Mouse (Mus musculus) thymus, postnatal 4 days (tissue): Measurements from ENCODE around the gene Pex26.

Experiments used
- DNase-seq: peaks from one replicate; pipeline ENCODE4 v3.0.0; 2021

Pex26 gene

DNA sequence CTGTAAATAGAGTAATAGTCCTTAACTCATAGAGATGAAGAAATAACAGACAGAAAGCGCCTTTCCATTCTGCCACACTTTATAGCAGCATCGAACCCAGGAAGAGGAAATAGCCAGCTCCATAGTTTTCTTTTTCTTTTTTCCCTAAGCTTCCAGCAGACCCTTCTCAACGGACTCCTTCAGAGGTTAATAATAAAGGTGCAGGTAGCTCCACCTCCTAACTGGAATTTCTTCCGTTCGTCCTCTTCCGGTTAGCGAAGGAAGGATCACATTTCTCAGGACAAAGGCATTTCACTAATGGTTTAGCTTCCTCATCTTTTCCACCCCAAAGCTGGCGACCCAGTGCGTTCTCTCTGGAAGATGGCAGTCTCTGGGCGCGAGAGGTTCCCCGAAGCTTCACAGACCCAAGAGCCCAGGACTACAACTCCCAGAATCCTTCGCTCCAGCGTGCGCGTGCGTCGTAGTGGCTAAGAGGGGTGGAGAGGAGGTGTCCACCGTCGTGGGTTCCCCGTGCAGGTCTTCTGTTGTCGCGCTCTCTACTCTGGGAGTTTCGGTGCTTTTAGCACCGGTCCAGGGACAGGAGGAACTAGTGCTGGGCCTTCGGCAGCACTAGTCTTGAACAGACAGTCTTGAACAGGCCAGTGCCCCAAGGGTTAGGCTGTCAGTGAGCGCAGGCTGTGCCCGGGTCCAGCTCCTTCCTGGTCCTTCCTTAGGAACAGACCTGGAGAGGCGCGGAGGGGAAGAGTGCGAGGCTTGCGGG is at the start of gene Pex26:
TSS of gene Pex26 (plus strand) at position 254 of the 760 bp plus-strand sequence.
- DNase-seq: peak; percentile 95

- DNase-seq: no peak
Observed at GRCm38 (mm10) chr6:121134249-121134648, 49.2 kb upstream of the Pex26 start.

- no peak for DNase-seq
Observed at GRCm38 (mm10) chr6:121134884-121135283, 48.6 kb upstream of the Pex26 start.

DNA sequence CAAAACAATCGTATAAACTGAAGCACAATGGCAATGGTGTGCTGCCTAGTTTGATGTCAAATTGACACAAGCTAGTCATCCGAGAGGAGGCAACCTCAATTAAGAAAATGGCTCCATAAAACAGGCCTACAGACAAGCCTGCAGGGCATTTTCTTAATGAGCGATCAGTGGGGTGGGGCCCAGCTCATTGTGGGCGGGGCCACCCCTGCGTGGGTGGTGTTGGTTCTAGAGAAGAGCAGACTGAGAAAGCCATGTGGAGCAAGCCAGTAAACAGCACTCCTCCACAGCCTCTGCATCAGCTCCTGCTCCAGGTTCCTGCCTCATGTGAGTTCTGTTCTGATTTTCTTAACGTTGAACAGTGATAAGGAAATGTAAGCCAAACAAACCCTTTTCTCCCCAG is 46.2 kb upstream of the Pex26 start:
- no peak for DNase-seq

DNA sequence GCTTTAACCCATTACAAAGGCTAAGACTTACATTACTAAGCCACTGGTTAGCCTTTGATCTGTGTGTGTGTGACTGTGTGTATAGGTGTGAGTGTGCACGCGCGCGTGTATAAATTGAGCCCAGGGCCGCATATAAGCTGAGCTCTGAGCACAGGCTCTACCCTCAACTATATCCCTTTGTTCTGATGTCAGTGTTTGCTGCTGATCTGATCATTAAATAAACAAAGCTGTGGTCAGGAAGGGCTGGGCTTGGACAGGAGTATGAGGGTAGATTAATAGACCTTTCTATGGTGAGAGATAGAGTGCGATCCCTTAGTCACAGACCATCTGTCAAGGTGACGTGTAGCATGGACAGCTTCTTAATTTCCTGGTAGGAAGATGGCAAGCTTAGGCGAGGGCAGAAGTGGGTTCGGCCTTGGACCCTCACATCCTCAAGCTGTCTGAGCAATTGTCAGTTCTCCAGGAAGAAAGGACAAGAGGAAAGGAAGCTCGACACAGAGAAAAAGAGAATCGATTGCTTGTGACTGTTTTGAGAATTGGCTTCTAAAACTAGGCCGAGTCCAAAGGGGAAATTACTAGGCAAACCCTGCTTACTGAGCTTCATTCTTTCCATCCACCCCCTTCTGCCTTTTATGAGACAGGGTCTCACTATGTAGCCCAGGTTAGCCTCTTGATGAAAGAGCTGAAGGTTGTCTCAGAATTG is 45.0 kb upstream of the Pex26 start:
- DNase-seq: no peak

GRCm38 (mm10) chr6:121139271-121139670 is 44.2 kb upstream of the Pex26 start:
- no peak for DNase-seq

DNA sequence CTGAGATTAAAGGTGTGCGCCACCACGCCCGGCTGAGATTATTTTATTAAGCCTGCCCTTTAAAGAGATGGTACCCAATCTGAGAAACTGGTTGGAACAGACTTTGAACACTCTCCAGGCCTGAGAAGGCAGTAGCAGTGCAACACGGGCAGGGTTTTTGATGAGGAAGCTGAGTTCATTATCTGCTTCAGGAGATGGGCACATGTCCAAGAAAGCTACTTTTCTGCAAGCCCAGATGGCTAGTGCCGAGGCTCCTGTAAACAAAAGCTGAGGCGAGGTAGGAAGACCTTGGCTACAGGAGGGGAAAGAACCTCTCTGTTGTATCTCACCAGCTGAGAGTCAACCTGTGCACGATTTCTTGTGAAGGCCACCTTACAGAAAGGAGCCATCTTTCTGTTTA is 41.2 kb upstream of the Pex26 start:
- DNase-seq: no peak

GRCm38 (mm10) chr6:121143439-121143838 is 40.0 kb upstream of the Pex26 start:
- DNase-seq: no peak

- DNase-seq: no peak
Observed at GRCm38 (mm10) chr6:121144066-121144465, 39.4 kb upstream of the Pex26 start.

- DNase-seq: no peak
Observed at GRCm38 (mm10) chr6:121145010-121145604, 38.4 kb upstream of the Pex26 start.

DNA sequence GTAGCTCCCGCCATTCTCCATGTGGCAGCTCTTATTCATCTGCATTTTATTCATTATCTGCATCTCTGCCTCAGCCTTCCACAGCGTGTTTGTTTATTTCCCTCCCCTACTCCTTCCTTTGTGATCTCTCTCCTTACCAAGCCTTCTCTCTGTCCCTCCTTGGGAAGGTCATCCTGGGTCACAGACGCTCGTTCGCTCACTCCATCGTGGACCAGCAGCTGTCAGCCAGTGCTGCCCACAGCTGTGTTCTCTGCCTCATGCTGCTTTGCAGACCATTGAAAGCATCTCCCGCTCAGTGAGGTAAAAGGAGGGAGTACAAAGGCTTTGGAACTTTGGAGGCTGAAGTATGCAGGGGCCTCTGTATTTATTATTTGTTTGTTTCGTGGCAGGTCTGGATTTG is 37.6 kb upstream of the Pex26 start:
- DNase-seq: no peak

DNA sequence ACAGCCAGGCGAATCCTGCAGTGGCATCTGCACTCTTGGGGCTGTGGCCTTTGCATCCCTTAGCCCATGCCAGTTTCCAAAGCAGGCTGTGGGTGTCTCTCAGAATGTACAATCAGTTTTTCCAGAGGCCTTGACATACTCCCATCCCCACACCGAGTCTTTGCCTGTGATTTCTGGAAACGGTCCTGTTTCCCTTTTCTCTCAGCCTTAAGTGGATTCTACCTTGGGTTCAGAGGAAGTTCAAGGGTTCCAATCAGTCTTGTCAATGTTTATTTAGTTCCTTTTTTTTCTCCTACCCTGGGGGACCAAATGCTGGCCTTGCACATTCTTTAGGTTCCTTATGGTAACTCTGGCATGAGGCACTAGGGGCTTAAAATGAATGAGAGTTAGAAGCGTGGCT is 36.7 kb upstream of the Pex26 start:
- no peak for DNase-seq

DNA sequence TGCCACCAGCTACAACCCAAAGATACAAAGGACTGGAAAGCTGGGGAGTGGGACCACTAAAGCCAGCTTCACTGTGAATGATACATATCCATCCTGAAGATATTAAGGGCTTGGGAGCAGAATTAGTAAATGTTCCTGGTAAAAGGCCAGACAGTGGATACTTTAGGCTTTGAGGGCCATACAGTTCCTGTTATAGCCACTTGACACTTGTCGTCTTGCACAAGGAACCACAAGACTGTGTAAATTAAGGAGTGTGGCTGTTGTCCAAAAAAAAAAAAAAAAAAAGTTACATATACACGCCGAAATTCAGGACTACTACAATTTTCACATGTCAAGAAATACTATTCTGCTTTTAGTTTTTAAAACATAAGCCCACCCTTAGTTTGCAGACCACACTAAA is 35.1 kb upstream of the Pex26 start:
- no peak for DNase-seq

GRCm38 (mm10) chr6:121149420-121149819 is 34.0 kb upstream of the Pex26 start:
- no peak for DNase-seq

DNA sequence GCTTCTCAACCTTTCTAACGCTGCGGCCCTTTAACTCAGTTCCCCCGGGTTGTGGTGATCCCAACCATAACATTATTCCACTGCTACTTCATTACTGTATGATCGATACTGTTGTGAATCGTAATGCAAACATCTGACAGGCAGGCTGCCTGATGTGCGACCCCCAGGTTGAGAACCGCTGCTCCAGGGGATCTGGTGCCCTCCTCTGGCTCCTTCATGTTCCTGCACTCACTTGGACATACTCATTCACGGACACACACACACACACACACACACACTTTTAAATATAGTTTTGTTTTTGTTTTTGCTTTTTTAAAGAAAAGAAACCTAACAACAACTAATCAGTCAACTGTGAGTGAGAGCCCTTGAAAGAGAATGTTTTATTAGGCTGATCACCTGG is 33.3 kb upstream of the Pex26 start:
- no peak for DNase-seq

- DNase-seq: no peak
Observed at GRCm38 (mm10) chr6:121151732-121152131, 31.7 kb upstream of the Pex26 start.

GRCm38 (mm10) chr6:121153177-121153576 is 30.3 kb upstream of the Pex26 start:
- DNase-seq: no peak

- DNase-seq: no peak
Observed at GRCm38 (mm10) chr6:121154451-121155300, 28.8 kb upstream of the Pex26 start.

DNA sequence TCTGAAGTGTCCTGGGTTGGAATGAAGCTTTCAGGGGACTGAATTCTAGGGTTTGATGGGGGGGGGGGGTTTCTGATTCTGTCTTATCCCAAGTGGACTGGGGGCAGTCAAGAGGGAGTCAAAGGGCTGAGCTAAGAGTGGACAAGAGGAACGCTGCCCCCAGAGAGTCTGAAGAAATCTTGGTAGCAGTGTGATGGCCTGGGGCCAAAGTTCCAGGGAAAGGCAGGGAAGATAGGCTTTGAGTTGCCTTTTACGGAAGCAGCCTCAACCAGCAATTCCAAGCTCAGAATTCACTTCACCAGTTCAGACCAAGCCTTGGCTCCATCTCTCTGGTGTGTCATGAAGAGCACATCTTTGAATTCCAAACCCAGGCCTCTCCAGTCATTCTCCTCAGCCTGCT is 27.4 kb upstream of the Pex26 start:
- DNase-seq: no peak

DNA sequence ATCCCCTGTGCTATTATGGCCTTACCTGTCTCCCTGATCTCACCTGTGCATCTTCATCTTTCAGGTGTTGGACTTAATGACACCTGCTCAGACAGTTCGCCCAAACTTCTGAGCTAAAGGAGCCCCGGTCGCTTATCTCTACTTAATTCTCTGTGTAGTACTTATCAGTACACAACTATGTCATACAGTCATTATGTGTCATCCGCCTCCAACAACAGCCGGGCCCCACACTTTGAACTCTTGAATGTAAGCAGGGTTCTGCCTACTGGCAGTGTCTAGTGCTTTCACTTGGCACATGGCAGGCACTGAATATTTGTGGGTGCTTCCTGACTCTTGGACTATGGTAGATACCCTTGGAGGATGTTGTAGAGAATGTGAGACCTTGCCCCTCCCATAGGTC is 23.9 kb upstream of the Pex26 start:
- DNase-seq: no peak

- DNase-seq: no peak
Observed at GRCm38 (mm10) chr6:121160126-121160525, 23.3 kb upstream of the Pex26 start.

- DNase-seq: no peak
Observed at GRCm38 (mm10) chr6:121162616-121163015, 20.9 kb upstream of the Pex26 start.

GRCm38 (mm10) chr6:121166098-121166552 is 17.3 kb upstream of the Pex26 start:
- DNase-seq: no peak
